Mouse (Mus musculus) c-Kit-positive CD71-positive TER-119-positive erythroid progenitor cells, embryonic 14.5 days (primary cell): ENCODE measurements around the gene Ears2.

Experiments
- DNase-seq: peaks from one replicate; pipeline ENCODE4 v3.0.0-alpha.2; 2013; ENCODE audit warnings: low spot score

The Ears2 gene

DNA sequence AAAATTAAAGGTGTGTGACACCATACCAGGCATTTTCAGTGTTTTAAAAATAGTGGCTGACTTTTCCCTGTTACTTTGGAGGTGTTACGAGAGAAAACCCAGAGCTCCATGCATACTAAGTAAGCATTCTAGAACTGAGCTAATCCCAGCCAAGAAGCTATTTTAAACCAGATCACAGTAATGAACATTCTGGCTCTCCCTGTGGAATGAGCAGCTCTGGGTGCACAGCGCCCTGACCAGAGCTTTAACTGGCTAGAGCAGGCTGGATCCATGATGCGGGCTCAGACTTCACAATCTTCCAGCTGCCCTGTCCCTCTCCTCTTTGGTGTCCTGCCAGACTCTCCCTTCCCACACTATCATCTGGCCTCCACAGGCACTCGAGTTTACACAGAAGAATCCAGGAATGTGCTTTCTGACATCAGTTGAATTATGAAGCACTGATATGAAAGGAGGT is 21.9 kb downstream of the Ears2 start:
- no peak for DNase-seq

DNA sequence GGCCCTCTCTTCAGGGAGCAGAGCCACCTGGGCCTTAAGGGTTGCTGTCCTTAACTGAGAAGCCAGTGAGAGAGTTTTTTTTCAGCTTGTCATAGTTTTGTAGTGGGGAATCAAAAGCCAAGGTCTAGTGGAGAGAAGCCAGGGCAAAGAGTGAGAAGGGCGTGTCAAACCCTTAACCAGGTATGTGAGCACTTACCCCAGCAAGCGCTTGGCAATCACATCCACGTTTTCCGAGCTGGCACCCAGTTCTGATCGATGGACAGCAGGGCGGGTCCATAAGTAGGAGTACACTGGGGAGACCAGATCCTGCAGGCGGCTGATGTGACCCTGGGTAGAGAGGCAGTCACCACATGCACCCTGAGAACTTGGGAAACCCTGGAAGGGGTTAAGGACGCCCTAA is 23.0 kb downstream of the Ears2 start:
- DNase-seq, result no peak

DNA sequence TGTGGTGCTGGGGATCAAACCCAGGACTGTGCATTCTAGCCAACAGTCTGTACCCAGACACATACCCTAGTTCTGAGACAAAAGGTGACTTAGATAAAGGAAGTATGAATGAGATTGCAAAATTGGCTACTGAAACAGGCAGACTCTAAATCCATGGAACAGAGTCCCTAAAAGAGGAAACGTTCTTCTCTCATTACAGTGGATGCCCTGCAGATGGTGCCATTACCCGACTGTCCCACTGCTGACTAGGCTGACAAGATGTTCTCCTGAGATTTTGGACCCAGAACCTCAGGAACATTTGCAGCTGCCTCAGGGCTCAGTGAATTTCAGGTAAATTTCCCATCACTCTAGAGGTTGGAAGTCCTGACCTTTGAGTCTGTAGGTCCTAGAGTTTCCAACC is 32.7 kb downstream of the Ears2 start:
- no peak for DNase-seq

DNA sequence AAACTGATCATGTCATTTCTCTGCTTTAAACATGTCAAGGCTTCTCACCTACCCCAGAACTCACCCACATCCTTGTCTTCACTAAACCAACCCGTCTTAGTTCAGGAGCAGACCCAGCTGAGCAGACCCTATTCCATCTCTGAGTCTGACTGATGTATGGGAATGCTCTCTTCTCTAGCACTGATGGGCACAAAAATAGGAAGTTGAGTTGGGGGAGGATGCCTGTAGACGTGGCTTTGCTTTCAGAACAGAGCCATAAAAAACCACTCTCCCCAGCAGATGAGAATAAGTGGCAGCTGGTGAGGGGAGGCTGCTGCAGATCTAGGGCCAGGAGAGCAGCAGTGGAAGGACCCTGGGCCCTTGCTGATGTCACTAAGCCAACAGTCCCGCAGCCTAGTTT is 33.7 kb downstream of the Ears2 start:
- no peak for DNase-seq

DNA sequence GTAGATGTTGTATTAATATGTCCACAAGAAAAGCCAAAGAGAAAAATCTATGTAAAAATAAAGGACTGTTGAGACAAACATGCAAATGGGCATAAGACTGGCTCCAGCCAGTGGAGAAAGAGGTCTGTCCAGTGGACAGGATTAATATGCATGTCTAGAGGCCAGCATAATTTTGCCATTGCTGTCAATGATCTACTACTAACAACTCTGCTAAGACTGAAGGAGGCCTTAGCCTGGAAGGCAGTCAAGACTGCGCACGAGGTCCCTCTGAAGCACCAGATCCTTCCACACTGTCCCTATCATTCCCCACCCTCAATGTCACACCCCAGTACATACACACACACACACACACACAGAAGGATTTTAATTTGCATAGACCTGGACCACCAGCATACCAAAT is 44.9 kb downstream of the Ears2 start:
- no peak for DNase-seq

DNA sequence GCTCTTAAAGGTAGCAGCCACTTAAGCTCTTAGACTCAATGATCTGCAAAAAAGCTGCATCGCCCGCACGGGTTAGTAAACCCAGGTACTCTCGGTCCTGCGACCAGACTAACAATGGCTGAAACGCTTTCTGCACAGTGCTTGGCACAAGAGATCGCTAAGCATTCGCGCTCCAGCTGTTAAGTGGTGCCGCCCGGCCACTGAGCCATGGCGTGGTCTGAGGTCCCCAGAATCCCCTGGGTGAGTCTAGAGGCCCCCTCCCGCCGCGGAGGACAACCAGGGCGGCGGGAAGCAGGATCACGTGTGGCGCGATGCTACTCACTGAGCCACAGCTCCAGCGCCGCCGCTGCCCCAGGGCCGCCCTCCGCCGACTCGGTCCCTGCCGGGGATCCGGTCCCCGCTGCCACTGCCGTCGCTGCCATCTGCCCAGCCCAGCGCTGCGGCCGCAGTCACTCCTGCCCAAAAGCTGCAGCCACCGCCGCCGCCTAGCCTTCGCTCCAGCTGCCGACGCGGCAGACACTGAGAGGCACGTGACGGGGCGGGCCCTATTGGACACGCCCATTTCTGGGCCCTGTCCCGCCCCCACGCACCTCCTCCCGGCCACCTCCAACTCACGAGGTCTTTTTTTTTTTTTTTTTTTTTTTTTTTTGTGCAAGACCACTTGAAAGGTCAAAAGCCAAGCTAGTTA is 46.3 kb downstream of the Ears2 start, which contains the start of gene Gga2:
Gga2 (minus strand) TSS at position 556 of the 688 bp plus-strand sequence.
- DNase-seq, result peak; percentile 84

DNA sequence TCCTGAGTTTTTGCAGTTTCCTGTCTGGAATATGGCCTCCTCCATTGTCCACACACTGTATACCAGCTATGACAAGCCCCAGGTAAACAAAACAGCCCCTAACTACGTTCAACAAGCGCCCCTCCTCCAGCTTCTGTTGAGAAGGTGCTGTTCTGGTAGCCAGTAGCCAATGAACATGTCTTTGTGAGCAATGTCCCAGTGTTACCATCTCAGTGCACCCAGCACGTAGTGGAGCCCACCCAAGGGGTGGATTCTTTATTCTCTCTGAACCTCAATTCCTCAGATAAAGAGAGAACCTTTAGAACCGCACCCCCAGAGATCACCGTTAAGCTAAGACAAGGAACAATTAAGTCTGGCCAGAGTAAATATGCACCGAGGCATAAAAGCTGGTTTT is 46.8 kb downstream of the Ears2 start:
- DNase-seq, result no peak

DNA sequence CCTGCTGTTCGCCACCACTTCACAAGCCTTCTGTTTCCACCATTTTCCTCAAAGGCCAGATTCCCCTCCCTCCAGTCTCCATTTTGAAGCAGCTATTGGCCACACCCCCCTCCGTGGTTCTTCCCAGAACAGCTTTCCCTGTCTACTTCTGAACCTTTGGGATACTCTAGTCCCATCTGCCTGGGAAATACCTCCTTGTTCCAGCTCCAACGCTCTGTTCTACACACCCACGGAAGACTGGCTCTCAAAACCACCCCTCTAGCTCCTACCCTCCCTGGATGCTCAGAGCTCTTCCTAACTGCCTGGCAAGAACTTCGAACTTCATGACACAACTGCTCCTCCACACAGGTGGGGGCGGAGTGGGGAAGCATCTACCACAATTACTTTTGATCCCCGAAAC is 48.1 kb downstream of the Ears2 start:
- DNase-seq, result no peak

DNA sequence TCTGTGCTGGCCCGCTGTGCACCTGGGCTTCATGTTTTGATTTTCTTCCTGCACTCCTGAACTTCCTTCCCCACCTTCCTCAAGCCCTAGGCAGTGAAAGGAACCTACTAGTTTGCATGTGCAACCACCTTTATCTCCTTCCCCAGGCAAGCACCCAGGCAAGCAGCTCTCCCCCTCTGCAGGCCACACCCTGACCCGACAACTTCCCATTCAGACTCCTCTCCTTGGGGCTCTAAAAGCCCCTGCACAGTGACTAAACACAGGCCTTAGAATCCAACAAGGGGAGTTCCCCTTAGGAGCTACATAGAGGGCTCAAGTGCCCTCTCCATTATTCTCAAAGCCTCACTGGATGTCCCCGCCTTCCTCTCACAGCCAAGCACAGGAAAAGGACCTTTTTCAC is 48.8 kb downstream of the Ears2 start:
- peak; percentile 62 for DNase-seq

DNA sequence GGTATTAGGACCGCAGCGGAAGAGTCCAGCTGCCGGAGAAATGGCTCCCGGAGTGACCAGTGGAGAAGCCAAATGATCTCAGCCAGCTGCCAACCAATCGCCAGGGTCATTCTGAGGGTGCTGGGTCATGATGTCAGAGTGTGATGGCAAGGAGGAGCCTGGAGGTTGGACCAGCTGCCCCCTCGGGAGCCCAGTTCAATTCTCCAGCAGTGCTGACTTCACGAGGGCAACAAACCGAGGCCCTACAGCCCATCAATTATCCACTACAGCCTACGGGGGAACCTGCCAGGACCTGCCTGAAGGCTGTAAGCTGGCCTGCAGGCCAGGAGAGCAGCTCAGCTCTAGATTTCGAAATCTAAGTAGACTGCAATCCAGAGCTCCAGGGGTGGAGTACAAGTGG is 51.3 kb downstream of the Ears2 start:
- no peak for DNase-seq

DNA sequence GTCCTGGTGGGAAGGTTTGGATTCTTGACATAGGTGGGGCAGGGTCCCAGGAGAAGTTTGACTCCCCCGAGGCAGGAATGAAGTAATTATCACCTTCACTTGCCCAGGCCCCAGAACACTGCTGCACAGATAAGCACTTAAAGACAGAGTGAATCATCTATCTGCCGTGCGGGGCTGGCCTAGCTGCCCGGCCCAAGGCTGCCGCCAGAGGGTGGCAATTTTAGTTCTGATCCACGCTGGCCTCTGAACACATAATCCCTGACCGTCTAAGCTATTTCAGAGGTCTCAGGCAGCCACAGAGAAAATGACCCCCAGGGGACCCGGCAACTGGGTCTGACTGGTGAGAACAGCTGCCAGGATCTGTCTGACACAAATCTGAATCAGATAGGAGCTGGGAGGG is 52.0 kb downstream of the Ears2 start:
- DNase-seq, result peak; percentile 27

DNA sequence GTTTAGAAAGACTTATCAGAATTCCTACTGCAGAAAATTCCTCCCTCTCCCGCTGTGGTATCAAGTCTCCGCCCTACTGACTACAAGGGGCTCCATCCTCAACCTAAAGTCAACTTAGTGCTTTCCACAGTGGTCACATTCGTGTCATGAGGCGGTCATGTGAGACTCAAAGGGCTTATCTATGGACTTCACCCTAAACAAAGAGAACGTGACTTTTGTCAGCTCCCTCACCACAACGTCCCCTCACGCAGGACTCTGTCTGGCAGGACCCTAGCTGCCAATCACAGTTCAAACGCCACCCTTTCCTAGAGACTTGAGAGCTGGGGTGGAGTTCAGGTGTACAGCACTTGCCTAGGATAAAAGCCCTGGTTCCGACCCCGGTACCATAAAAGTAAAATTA is 54.1 kb downstream of the Ears2 start:
- no peak for DNase-seq

DNA sequence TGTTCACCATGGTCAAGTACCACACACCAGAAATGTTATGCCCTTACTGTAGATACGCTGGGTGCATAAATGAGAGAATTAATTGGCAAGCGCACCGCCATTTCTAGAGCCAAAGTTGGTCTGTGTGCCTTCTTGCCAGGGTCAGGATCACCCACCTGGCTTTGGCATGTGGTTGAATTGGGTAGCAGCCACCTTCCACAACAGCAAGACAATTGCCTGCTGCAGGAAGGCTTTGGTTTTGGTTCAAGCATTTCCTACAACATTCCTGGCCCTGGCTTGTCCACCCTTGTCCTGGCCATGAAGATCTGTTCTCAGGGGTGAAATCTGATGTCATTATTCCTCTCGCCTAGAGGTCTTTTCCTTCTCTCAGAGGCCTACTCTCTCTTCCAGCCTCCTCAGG is 54.7 kb downstream of the Ears2 start:
- no peak for DNase-seq

DNA sequence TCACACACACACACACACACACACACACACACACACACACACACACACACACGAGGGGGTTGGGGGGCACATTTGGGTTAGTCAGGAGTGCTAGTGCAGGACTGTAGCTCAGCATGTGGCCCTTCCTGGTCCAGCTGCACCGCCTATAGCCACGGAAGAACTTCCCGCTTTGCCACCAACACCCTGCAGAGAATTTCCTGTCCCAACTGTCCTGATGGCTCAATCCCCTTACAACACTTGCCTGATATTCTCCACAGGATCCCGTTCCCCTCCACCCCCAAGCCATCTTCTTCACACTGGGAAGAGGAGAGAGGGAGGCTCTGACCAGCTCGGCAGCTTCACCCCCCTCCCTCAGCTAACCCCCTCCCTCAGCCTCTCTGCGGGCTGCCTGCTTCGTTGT is 66.7 kb downstream of the Ears2 start:
- no peak for DNase-seq

DNA sequence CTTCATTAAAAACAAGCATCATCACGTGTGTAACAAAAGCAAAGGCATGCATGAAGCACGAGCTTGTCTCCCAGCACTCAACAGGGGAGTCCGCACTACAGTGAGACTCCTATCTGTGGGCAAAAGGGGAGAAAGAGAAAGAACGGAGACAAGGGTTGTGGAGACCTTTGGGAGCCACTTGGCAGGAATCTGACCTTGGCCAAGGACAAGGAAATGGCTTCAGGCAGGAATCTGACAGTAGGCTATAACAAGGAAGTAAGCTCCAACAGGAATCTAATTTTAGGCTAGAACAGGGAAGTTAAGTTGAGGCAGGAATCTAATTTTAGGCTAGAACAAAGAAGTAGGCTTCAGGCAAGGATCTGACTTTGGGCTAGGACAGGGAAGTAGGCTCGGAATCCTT is 71.1 kb downstream of the Ears2 start:
- DNase-seq, result no peak
